Mouse (Mus musculus): ENCODE results near the gene Tiam1. TPM values are rescaled to one million over a fixed set of nuclear protein-coding genes. Genes with fewer than 3 reads are reported as not detected.

The Tiam1 gene
- polyA plus RNA-seq, 1 experiment from 2014 or later: 21.9 TPM

GRCm38 (mm10) chr16:89773657-89774552, 369.7 kb downstream of the Tiam1 start:
- H3K4me2 ChIP-seq: peak overlapping the region; percentile 71
- H3K9me3 ChIP-seq: peaks cover 19% of the 10 kb centered on the region
- ATAC-seq (ENCODE audit: low read depth): peak; percentile 83
- H3K27ac ChIP-seq (replicated peaks): no peak overlapping the region; the same call in 1 of the 2 replicates
- peak overlapping the region; percentile 56 for H3K9ac ChIP-seq
- peak overlapping the region; percentile 37 for H3K4me3 ChIP-seq
- no peaks in the 10 kb centered on the region for H3K36me3 ChIP-seq
- H3K4me1 ChIP-seq (replicated peaks): 0 out of 2 replicates have a peak, but pooled peaks cover 4% of the 10 kb centered on the region
- 0 out of 2 replicates have a peak, but pooled peaks cover 3% of the 10 kb centered on the region for H3K27me3 ChIP-seq
- WGBS: 12% methylated on average over 30 of the region's 30 CpGs

GRCm38 (mm10) chr16:89765919-89766318, 377.6 kb downstream of the Tiam1 start:
- no peaks in the 10 kb centered on the region for H3K4me1 ChIP-seq (replicated peaks)
- ATAC-seq (ENCODE audit: low read depth): no peak
- no peak overlapping the region for H3K9ac ChIP-seq
- H3K9me3 ChIP-seq: peaks cover 21% of the 10 kb centered on the region
- 86% methylated on average over 11 of the region's 11 CpGs for WGBS
- H3K4me3 ChIP-seq: no peak overlapping the region
- H3K36me3 ChIP-seq: no peaks in the 10 kb centered on the region
- no peak overlapping the region for H3K4me2 ChIP-seq
- no peak overlapping the region for H3K27ac ChIP-seq (replicated peaks)
- H3K27me3 ChIP-seq: no peaks in the 10 kb centered on the region; the same call in 1 of the 2 replicates

- H3K4me2 ChIP-seq: no peak overlapping the region
- no peak for ATAC-seq (ENCODE audit: low read depth)
- 11% methylated on average over 8 of the region's 8 CpGs for WGBS
These were observed 378.1 kb downstream of the Tiam1 start for GRCm38 (mm10) chr16:89765470-89765869.

GRCm38 (mm10) chr16:89763812-89764211, 379.8 kb downstream of the Tiam1 start:
- Histone ChIP-seq H3K4me1 (replicated peaks) (no peaks in the 10 kb centered on the region), H3K4me2 (no peak overlapping the region), H3K4me3 (no peak overlapping the region), H3K27me3 (no peaks in the 10 kb centered on the region; the same call in 1 of the 2 replicates), H3K9me3 (peaks cover 1% of the 10 kb centered on the region), H3K27ac (replicated peaks) (no peak overlapping the region), H3K9ac (no peak overlapping the region), H3K36me3 (no peaks in the 10 kb centered on the region)
- WGBS: 85% methylated on average over 2 of the region's 2 CpGs
- ATAC-seq (ENCODE audit: low read depth): no peak

More at GRCm38 (mm10) chr16:89765470-89765869, 378.1 kb downstream of the Tiam1 start:
- Histone ChIP-seq H3K4me1 (replicated peaks) (no peaks in the 10 kb centered on the region), H3K9me3 (peaks cover 18% of the 10 kb centered on the region), H3K4me3 (no peak overlapping the region), H3K27me3 (no peaks in the 10 kb centered on the region; the same call in 1 of the 2 replicates), H3K27ac (replicated peaks) (no peak overlapping the region), H3K36me3 (no peaks in the 10 kb centered on the region), H3K9ac (no peak overlapping the region)

GRCm38 (mm10) chr16:89762523-89762922, 381.0 kb downstream of the Tiam1 start:
- Histone ChIP-seq H3K36me3 (no peaks in the 10 kb centered on the region), H3K27ac (replicated peaks) (no peak overlapping the region), H3K4me1 (replicated peaks) (no peaks in the 10 kb centered on the region), H3K4me3 (no peak overlapping the region), H3K4me2 (no peak overlapping the region), H3K27me3 (no peaks in the 10 kb centered on the region; the same call in 1 of the 2 replicates), H3K9ac (no peak overlapping the region), H3K9me3 (no peaks in the 10 kb centered on the region)
- 78% methylated on average over 10 of the region's 10 CpGs for WGBS
- no peak for ATAC-seq (ENCODE audit: low read depth)

- no peaks in the 10 kb centered on the region; the same call in 1 of the 2 replicates for H3K27me3 ChIP-seq
- H3K27ac ChIP-seq (replicated peaks): no peak overlapping the region
- no peak for ATAC-seq (ENCODE audit: low read depth)
- H3K4me1 ChIP-seq (replicated peaks): no peaks in the 10 kb centered on the region
- WGBS: 67% methylated on average over 8 of the region's 8 CpGs
- no peaks in the 10 kb centered on the region for H3K36me3 ChIP-seq
- H3K4me2 ChIP-seq: no peak overlapping the region
- H3K9me3 ChIP-seq: no peaks in the 10 kb centered on the region
- H3K4me3 ChIP-seq: no peak overlapping the region
- no peak overlapping the region for H3K9ac ChIP-seq
These were observed 381.5 kb downstream of the Tiam1 start for GRCm38 (mm10) chr16:89762096-89762495.

GRCm38 (mm10) chr16:89757384-89757783, 386.2 kb downstream of the Tiam1 start:
- Histone ChIP-seq H3K27me3 (no peaks in the 10 kb centered on the region), H3K4me3 (no peak overlapping the region), H3K27ac (replicated peaks) (no peak overlapping the region), H3K4me2 (no peak overlapping the region), H3K9ac (no peak overlapping the region), H3K9me3 (no peaks in the 10 kb centered on the region), H3K36me3 (no peaks in the 10 kb centered on the region), H3K4me1 (replicated peaks) (no peaks in the 10 kb centered on the region)
- ATAC-seq (ENCODE audit: low read depth): no peak
- WGBS: 31% methylated on average over 5 of the region's 5 CpGs

GRCm38 (mm10) chr16:89754709-89755108, 388.9 kb downstream of the Tiam1 start:
- Histone ChIP-seq H3K4me2 (no peak overlapping the region), H3K27me3 (no peaks in the 10 kb centered on the region), H3K9me3 (no peaks in the 10 kb centered on the region), H3K4me3 (no peak overlapping the region), H3K4me1 (replicated peaks) (no peaks in the 10 kb centered on the region), H3K27ac (replicated peaks) (no peak overlapping the region), H3K36me3 (no peaks in the 10 kb centered on the region), H3K9ac (no peak overlapping the region)
- whole genome bisulfite sequencing: 75% methylated on average over 3 of the region's 3 CpGs
- no peak for ATAC-seq (ENCODE audit: low read depth)

GRCm38 (mm10) chr16:89747864-89748263, 395.7 kb downstream of the Tiam1 start:
- 42% methylated on average over 2 of the region's 2 CpGs for WGBS
- Histone ChIP-seq H3K27ac (replicated peaks) (no peak overlapping the region), H3K9ac (no peak overlapping the region), H3K4me3 (no peak overlapping the region), H3K27me3 (no peaks in the 10 kb centered on the region), H3K4me1 (replicated peaks) (no peaks in the 10 kb centered on the region), H3K4me2 (no peak overlapping the region), H3K36me3 (no peaks in the 10 kb centered on the region), H3K9me3 (no peaks in the 10 kb centered on the region)
- ATAC-seq (ENCODE audit: low read depth): no peak

GRCm38 (mm10) chr16:89739559-89739958, 404.0 kb downstream of the Tiam1 start:
- Histone ChIP-seq H3K9ac (no peak overlapping the region), H3K4me1 (replicated peaks) (peaks cover 4% of the 10 kb centered on the region), H3K27ac (replicated peaks) (no peak overlapping the region), H3K4me3 (no peak overlapping the region), H3K36me3 (no peaks in the 10 kb centered on the region), H3K4me2 (no peak overlapping the region), H3K9me3 (no peaks in the 10 kb centered on the region), H3K27me3 (no peaks in the 10 kb centered on the region)
- WGBS: 79% methylated on average over 2 of the region's 2 CpGs
- no peak for ATAC-seq (ENCODE audit: low read depth)

- ATAC-seq (ENCODE audit: low read depth): no peak
- Histone ChIP-seq H3K4me1 (replicated peaks) (peaks cover 4% of the 10 kb centered on the region), H3K9ac (no peak overlapping the region), H3K9me3 (no peaks in the 10 kb centered on the region), H3K36me3 (no peaks in the 10 kb centered on the region), H3K4me2 (no peak overlapping the region), H3K27ac (replicated peaks) (no peak overlapping the region), H3K27me3 (no peaks in the 10 kb centered on the region), H3K4me3 (no peak overlapping the region)
- WGBS: 24% methylated on average over 6 of the region's 6 CpGs
These were observed 404.6 kb downstream of the Tiam1 start for GRCm38 (mm10) chr16:89738963-89739362.
